Mouse (Mus musculus): Measurements from ENCODE around the gene Mvb12b.

DNA sequence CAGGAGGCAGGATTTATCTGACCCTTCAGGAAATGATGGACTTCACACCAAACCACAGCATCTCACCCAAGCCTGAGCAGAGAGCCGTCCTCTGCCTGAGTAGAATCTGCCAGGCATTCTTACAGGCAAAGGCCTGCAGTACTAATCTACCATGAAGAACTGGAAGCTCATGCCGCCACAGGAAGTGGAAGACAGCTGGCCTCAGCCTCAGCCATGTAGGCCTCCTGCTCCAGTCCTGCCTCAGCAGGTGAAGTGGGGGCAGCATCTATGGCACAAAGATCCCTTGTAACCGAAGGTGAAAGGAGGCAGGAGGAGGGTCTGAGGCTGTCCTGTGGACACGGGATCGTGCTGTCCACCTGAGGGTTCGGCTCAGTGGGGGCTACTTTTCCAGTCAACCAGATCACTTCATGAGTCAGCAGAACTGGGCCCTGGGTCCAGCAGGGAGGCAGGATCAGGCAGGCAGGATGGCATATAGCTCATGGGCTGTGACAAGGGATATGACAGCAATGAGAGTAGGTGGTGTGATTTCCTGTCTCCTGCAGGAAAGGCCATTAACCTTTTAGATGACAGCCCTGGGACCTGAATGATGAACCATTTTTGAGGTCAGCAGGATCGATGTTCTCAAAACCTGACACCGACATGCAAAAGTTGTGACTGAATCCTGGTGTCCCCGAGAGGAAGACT, 69.9 kb downstream of the Mvb12b start:
- TF ChIP-seq ELF1 (IDR thresholded peaks at IDR 0.05; ENCODE audit: low read depth, low read length) (no peak), MAX (IDR thresholded peaks at IDR 0.05; ENCODE audit: low read length) (no peak), CTCF (IDR thresholded peaks at IDR 0.05 in 2 of 3, conservative IDR thresholded peaks at IDR 0.05 in 1 of 3; ENCODE audit: control insufficient read depth in 1 of 3, insufficient read depth in 1 of 3, low read depth in 2 of 3, low read length in 3 of 3, poor library complexity in 1 of 3, severe bottlenecking in 1 of 3) (no peak), UBTF (IDR thresholded peaks at IDR 0.05; ENCODE audit: borderline replicate concordance, insufficient read depth, low read depth, low read length) (no peak), EP300 (IDR thresholded peaks at IDR 0.05; ENCODE audit: low read depth in 1 of 2, low read length in 2 of 2) (no peak)

Data from MEL (cell line).